Mouse (Mus musculus) heart, adult 2 months (tissue): ENCODE data around the gene Lamb3. TPM values are rescaled to one million over a fixed set of nuclear protein-coding genes. Genes with fewer than 3 reads are reported as not detected.

ENCODE experiments used
- DNase-seq, 2 experiments: peaks; one replicate each; pipeline ENCODE4 v3.0.0; 2021
- H3K27ac ChIP-seq: fragments of 200-600 bp; 2 replicates; pipeline ENCODE4 v1.8.1; 2022
- H3K27me3 ChIP-seq: fragments of 200-500 bp; 2 replicates; pipeline ENCODE4 v1.6.1; 2012; ENCODE audit warnings: mild to moderate bottlenecking, low read length, inconsistent platforms, mixed read lengths; ENCODE audit not compliant: control insufficient read depth, insufficient read depth
- H3K36me3 ChIP-seq: fragments of 200-500 bp; 2 replicates; pipeline ENCODE4 v1.6.1; 2012; ENCODE audit warnings: low read length, inconsistent platforms; ENCODE audit not compliant: control insufficient read depth, insufficient read depth
- H3K4me1 ChIP-seq: fragments of 200-500 bp; 2 replicates; pipeline ENCODE4 v1.6.1; 2011; ENCODE audit warnings: low read length; ENCODE audit not compliant: control insufficient read depth, insufficient read depth
- H3K4me3 ChIP-seq: fragments of 200-600 bp; 2 replicates; pipeline ENCODE4 v1.8.1; 2022
- H3K79me2 ChIP-seq: fragments of 200-500 bp; replicated peaks from 2 replicates; pipeline ENCODE4 v1.6.1; 2012; ENCODE audit warnings: mild to moderate bottlenecking, inconsistent platforms, low read length, moderate library complexity, mixed read lengths; ENCODE audit not compliant: control insufficient read depth, insufficient read depth
- H3K9ac ChIP-seq: fragments of 200-500 bp; 2 replicates; pipeline ENCODE4 v1.6.1; 2012; ENCODE audit warnings: low read depth, mild to moderate bottlenecking, control low read depth, inconsistent platforms, low read length, mixed read lengths
- CTCF ChIP-seq: fragments of 200-600 bp; IDR thresholded peaks from 2 replicates; pipeline ENCODE4 v1.8.1; 2022; ENCODE audit warnings: antibody characterized with exemption, mild to moderate bottlenecking, moderate library complexity
- EP300 ChIP-seq: fragments of 200-500 bp; IDR thresholded peaks from 2 replicates; pipeline ENCODE4 v1.6.1; 2011; ENCODE audit warnings: low read depth, low read length, control low read depth; ENCODE audit not compliant: insufficient read depth
- POLR2A ChIP-seq: fragments of 200-500 bp; IDR thresholded peaks from 2 replicates; pipeline ENCODE4 v1.6.1; 2011; ENCODE audit warnings: mild to moderate bottlenecking, low read depth, low read length, control low read depth; ENCODE audit not compliant: insufficient read depth
- WGBS: fragments of 180-500 bp; shearing (Covaris S2); methylation state at CpG from one replicate; pipeline ENCODE4 v1.1.7; 2018; 5-methylcytosine and 5-hydroxymethylcytosine counted together
- intact Hi-C: fragments of 180-260 bp; cut with DNase I; formaldehyde crosslinking; loops from one replicate; pipeline ENCODE4 v1.15.1; 2025
- polyA plus RNA-seq: library from polyadenylated mRNA; depleted of rRNA; stranded (reverse); fragments of >200 nt; gene quantifications from 2 replicates; pipeline ENCODE4 v1.2.3, GENCODE M21; 2012
- total RNA-seq, 2 experiments: library from RNA; stranded (reverse); gene quantifications; 2 replicates each; pipeline ENCODE4 v1.2.3; 2021

Gene Lamb3
- total and polyA plus RNA-seq, 3 experiments, result 9.2 to 11.9 (median 11.4) TPM

DNA sequence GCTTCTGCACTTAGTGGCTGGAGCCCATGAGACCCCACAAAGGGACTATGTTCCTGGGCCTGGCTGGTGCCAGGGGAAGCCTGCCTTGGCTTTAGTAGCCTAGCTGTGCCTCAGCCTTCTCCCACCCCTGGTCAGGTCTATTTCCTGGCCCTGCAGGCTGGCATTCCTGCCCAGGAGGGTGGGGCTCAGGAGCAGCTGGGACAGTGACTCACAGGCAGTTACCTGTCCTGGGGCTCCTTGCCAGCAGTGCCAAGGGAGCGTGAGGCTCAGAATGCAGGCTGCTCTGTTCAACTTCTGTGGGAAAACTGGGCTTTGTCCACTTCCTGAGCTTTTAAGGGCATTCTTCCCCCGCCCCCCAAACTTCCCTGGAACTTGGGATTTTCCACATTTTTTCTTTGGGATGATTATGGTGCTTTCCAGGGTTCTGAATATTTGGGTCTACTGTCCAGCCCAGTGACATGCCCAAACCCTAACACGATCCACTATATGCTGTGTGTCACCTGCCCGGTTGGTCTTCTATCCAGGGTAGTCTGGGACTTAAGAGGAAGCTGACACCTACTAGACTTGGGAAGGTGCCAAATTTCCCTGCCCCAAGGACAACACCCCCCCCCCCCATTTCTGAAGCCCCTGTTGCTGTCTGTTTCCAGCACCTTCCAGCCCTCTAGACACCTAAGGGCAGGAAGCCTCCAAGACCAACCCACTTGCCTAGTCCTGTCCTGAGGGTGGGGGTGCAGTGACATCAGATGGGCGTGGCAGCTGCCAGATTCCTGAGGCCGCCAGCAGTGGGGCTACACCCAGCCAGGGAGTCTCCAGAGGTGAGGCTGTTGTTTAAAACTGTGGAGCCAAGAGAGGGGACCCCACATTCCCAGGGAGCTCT is 94.0 kb downstream of the Lamb3 start:
- Histone ChIP-seq H3K36me3 (no peaks in the 10 kb centered on the region), H3K4me3 (no peak overlapping the region), H3K79me2 (no peaks in the 10 kb centered on the region), H3K4me1 (no peaks in the 10 kb centered on the region), H3K27ac (no peak overlapping the region), H3K27me3 (no peaks in the 10 kb centered on the region), H3K9ac (no peak overlapping the region)
- TF ChIP-seq CTCF, result no peak
- no peak for TF ChIP-seq EP300
- no peak for TF ChIP-seq POLR2A
- intact Hi-C loops, result no loop called here
- 53% methylated on average over 6 of the region's 6 CpGs for WGBS
- no peak for DNase-seq

GRCm38 (mm10) chr1:193302093-193302405 is 94.5 kb downstream of the Lamb3 start:
- H3K4me3 ChIP-seq, result no peak overlapping the region
- no peaks in the 10 kb centered on the region for H3K4me1 ChIP-seq
- no peak overlapping the region for H3K27ac ChIP-seq
- DNase-seq, result no peak
- TF ChIP-seq EP300, result no peak
- TF ChIP-seq CTCF, result no peak
- TF ChIP-seq POLR2A, result no peak
- H3K27me3 ChIP-seq, result no peaks in the 10 kb centered on the region
- WGBS, result 74% methylated on average over 8 of the region's 8 CpGs
- H3K79me2 ChIP-seq, result no peaks in the 10 kb centered on the region
- no peaks in the 10 kb centered on the region for H3K36me3 ChIP-seq
- no peak overlapping the region for H3K9ac ChIP-seq
- intact Hi-C loops, result no loop called here

GRCm38 (mm10) chr1:193303096-193303495 is 95.6 kb downstream of the Lamb3 start:
- no peaks in the 10 kb centered on the region for H3K79me2 ChIP-seq
- H3K9ac ChIP-seq, result no peak overlapping the region
- H3K4me3 ChIP-seq, result no peak overlapping the region
- intact Hi-C loops, result no loop called here
- TF ChIP-seq POLR2A (no peak), CTCF (no peak)
- no peaks in the 10 kb centered on the region for H3K4me1 ChIP-seq
- no peak overlapping the region for H3K27ac ChIP-seq
- H3K36me3 ChIP-seq, result no peaks in the 10 kb centered on the region
- no peaks in the 10 kb centered on the region for H3K27me3 ChIP-seq
- 70% methylated on average over 2 of the region's 2 CpGs for WGBS
- DNase-seq, result no peak

DNA sequence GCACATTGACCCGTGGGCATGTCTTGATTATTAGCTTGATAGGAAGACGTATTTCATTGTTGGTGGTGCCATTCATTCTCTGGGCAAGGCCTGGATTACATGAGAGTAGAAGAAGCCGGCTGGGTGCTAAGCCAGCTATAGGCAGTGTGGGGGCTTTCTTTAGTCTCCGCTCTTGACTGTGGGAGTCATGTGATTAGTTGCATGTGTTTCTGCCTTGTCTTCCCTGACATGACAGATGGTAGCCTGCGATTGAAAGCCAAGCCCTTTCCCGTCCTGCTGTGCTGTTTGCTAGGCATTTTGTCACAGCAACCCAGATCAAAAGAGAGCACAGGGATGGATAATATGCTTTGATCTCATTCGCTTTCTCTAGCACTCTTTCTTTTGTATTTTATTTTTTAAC is 97.9 kb downstream of the Lamb3 start:
- 70% methylated on average over 7 of the region's 7 CpGs for WGBS
- TF ChIP-seq EP300 (no peak), POLR2A (no peak), CTCF (no peak)
- Histone ChIP-seq H3K79me2 (no peaks in the 10 kb centered on the region), H3K27ac (no peak overlapping the region), H3K4me3 (no peak overlapping the region), H3K9ac (no peak overlapping the region), H3K36me3 (no peaks in the 10 kb centered on the region), H3K27me3 (no peaks in the 10 kb centered on the region), H3K4me1 (no peaks in the 10 kb centered on the region)
- intact Hi-C loops, result no loop called here
- DNase-seq, result no peak

- 85% methylated on average over 2 of the region's 2 CpGs for WGBS
- no peaks in the 10 kb centered on the region for H3K36me3 ChIP-seq
- H3K27me3 ChIP-seq, result no peaks in the 10 kb centered on the region
- H3K4me1 ChIP-seq, result peaks cover 2% of the 10 kb centered on the region; the same call in 1 of the 2 replicates
- DNase-seq, result no peak
- no peaks in the 10 kb centered on the region for H3K79me2 ChIP-seq
- no peak overlapping the region for H3K9ac ChIP-seq
- H3K27ac ChIP-seq, result no peak overlapping the region
- H3K4me3 ChIP-seq, result no peak overlapping the region
- intact Hi-C loops, result no loop called here
- TF ChIP-seq CTCF, result no peak
- TF ChIP-seq POLR2A, result no peak
- no peak for TF ChIP-seq EP300
Observed at GRCm38 (mm10) chr1:193306832-193307231, 99.3 kb downstream of the Lamb3 start.

GRCm38 (mm10) chr1:193309785-193310518 is 102.5 kb downstream of the Lamb3 start:
- intact Hi-C loops, result no loop called here
- no peak for DNase-seq
- H3K27me3 ChIP-seq, result no peaks in the 10 kb centered on the region
- H3K36me3 ChIP-seq, result no peaks in the 10 kb centered on the region
- no peak overlapping the region for H3K9ac ChIP-seq
- 16% methylated on average over 1 of the region's 1 CpGs for WGBS
- TF ChIP-seq POLR2A (no peak), CTCF (no peak), EP300 (no peak)
- H3K4me3 ChIP-seq, result no peak overlapping the region
- no peaks in the 10 kb centered on the region for H3K79me2 ChIP-seq
- peaks cover 6% of the 10 kb centered on the region; the same call in 1 of the 2 replicates for H3K4me1 ChIP-seq
- H3K27ac ChIP-seq, result no peak overlapping the region
